Mouse (Mus musculus) liver, embryonic 11.5 days (tissue): Measurements from ENCODE around the gene Sbno2. TPM values are rescaled to one million over a fixed set of nuclear protein-coding genes. Genes with fewer than 3 reads are reported as not detected.
"Not testable (repeated sequence)": the region's sequence is repeated elsewhere in the genome, so short reads cannot be mapped to it uniquely, and the experiment has no call there.

Experiments
- ATAC-seq: fragments of 200-750 bp; cut with Nextera tagmentation; replicated peaks from 2 replicates; pipeline ENCODE4 v1.8.0; 2017; ENCODE audit warnings: moderate number of reproducible peaks, mild to moderate bottlenecking, moderate TSS enrichment, moderate library complexity; ENCODE audit not compliant: low FRiP score
- DNase-seq: peaks from one replicate; pipeline ENCODE4 v3.0.0-alpha.2; 2017; ENCODE audit warnings: low spot score
- H3K27ac ChIP-seq: fragments of 300-500 bp; sonication (generic); 2 replicates; pipeline ENCODE4 v1.5.1; 2014; ENCODE audit warnings: mild to moderate bottlenecking, low read depth, low read length, control low read depth
- H3K27me3 ChIP-seq: fragments of 300-500 bp; sonication (generic); replicated peaks from 2 replicates; pipeline ENCODE4 v1.6.1; 2014; ENCODE audit warnings: low read length, mixed read lengths; ENCODE audit not compliant: control insufficient read depth, insufficient read depth
- H3K36me3 ChIP-seq: fragments of 300-500 bp; sonication (generic); 2 replicates; pipeline ENCODE4 v1.6.1; 2014; ENCODE audit warnings: mild to moderate bottlenecking, low read length, moderate library complexity, mixed read lengths; ENCODE audit not compliant: control insufficient read depth, insufficient read depth
- H3K4me1 ChIP-seq: fragments of 300-500 bp; sonication (generic); replicated peaks from 2 replicates; pipeline ENCODE4 v1.6.1; 2014; ENCODE audit warnings: low read length, mixed read lengths; ENCODE audit not compliant: control insufficient read depth, insufficient read depth
- H3K4me2 ChIP-seq: fragments of 300-500 bp; sonication (generic); 2 replicates; pipeline ENCODE4 v1.6.1; 2014; ENCODE audit warnings: mild to moderate bottlenecking, control low read depth, moderate library complexity
- H3K4me3 ChIP-seq: fragments of 300-500 bp; sonication (generic); 2 replicates; pipeline ENCODE4 v1.5.1; 2014; ENCODE audit warnings: low read depth, low read length, control low read depth
- H3K9ac ChIP-seq: fragments of 300-500 bp; sonication (generic); 2 replicates; pipeline ENCODE4 v1.6.1; 2014; ENCODE audit warnings: low read depth, low read length, control low read depth
- H3K9me3 ChIP-seq: fragments of 300-500 bp; sonication (generic); 2 replicates; pipeline ENCODE4 v1.6.1; 2016; ENCODE audit warnings: low read length, inconsistent platforms, mixed read lengths; ENCODE audit not compliant: control insufficient read depth
- WGBS: fragments of 180-500 bp; shearing (Covaris S2); extraction: QIAGEN DNeasy Blood & Tissue Kit; methylation state at CpG from one replicate; pipeline ENCODE4 v1.1.7; 2014; 5-methylcytosine and 5-hydroxymethylcytosine counted together
- polyA plus RNA-seq: library from polyadenylated mRNA; unstranded; fragments of >200 nt; fragmentation: Nextera tagmentation; extraction: Ambion mirVana; gene quantifications from 2 replicates; pipeline ENCODE4 v1.2.1, GENCODE M21; 2014

Sbno2 gene
- polyA plus RNA-seq, 1 experiment from 2014 or later = 19.2 TPM

- Histone ChIP-seq H3K36me3 (peaks cover 40% of the 10 kb centered on the region), H3K9ac (peak overlapping the region; percentile 99)
Measured at GRCm38 (mm10) chr10:80055891-80056290, 49.5 kb downstream of the Sbno2 start.

GRCm38 (mm10) chr10:80055364-80055763 is 50.0 kb downstream of the Sbno2 start:
- H3K27ac ChIP-seq = no peak overlapping the region; the same call in 1 of the 2 replicates
- H3K36me3 ChIP-seq = peaks cover 36% of the 10 kb centered on the region
- DNase-seq (no peak), ATAC-seq (no peak)
- peak overlapping the region; percentile 96 for H3K4me2 ChIP-seq
- no peaks in the 10 kb centered on the region for H3K27me3 ChIP-seq
- H3K9me3 ChIP-seq = no peaks in the 10 kb centered on the region
- H3K9ac ChIP-seq = peak overlapping the region; percentile 99
- H3K4me1 ChIP-seq = peaks cover 36% of the 10 kb centered on the region
- peak overlapping the region; percentile 98 for H3K4me3 ChIP-seq
- 80% methylated on average over 5 of the region's 5 CpGs for WGBS

More at GRCm38 (mm10) chr10:80055891-80056290, 49.5 kb downstream of the Sbno2 start:
- peaks cover 31% of the 10 kb centered on the region for H3K4me1 ChIP-seq
- peak overlapping the region; percentile 98; the same call in 1 of the 2 replicates for H3K4me3 ChIP-seq
- WGBS = 56% methylated on average over 9 of the region's 10 CpGs
- H3K9me3 ChIP-seq = no peaks in the 10 kb centered on the region
- H3K4me2 ChIP-seq = peak overlapping the region; percentile 96
- DNase-seq (no peak), ATAC-seq (no peak)
- no peak overlapping the region for H3K27ac ChIP-seq
- no peaks in the 10 kb centered on the region for H3K27me3 ChIP-seq

GRCm38 (mm10) chr10:80054911-80055310 is 50.5 kb downstream of the Sbno2 start:
- peaks cover 33% of the 10 kb centered on the region for H3K36me3 ChIP-seq

GRCm38 (mm10) chr10:80053831-80054815 is 51.2 kb downstream of the Sbno2 start:
- DNase-seq = peak; percentile 81
- ATAC-seq = peak; percentile 50
- Histone ChIP-seq H3K4me1 (peaks cover 43% of the 10 kb centered on the region), H3K4me3 (peak overlapping the region; percentile 98), H3K4me2 (peak overlapping the region; percentile 96), H3K9me3 (no peaks in the 10 kb centered on the region), H3K27ac (peak overlapping the region; percentile 99), H3K9ac (peak overlapping the region; percentile 99), H3K27me3 (no peaks in the 10 kb centered on the region), H3K36me3 (peaks cover 29% of the 10 kb centered on the region)
- WGBS = 2% methylated on average over 77 of the region's 77 CpGs

More at GRCm38 (mm10) chr10:80054911-80055310, 50.5 kb downstream of the Sbno2 start:
- Histone ChIP-seq H3K4me3 (peak overlapping the region; percentile 98), H3K4me1 (peaks cover 40% of the 10 kb centered on the region), H3K9ac (peak overlapping the region; percentile 99), H3K4me2 (peak overlapping the region; percentile 96)
- not testable (repeated sequence) for ATAC-seq, H3K9me3 ChIP-seq, H3K27ac ChIP-seq, H3K27me3 ChIP-seq, DNase-seq
- 21% methylated on average over 3 of the region's 3 CpGs for WGBS

GRCm38 (mm10) chr10:80053259-80053780 is 52.1 kb downstream of the Sbno2 start:
- DNase-seq (peak; percentile 98), ATAC-seq (peak; percentile 92)
- peak overlapping the region; percentile 99 for H3K9ac ChIP-seq
- H3K36me3 ChIP-seq = peaks cover 25% of the 10 kb centered on the region
- H3K27ac ChIP-seq = peak overlapping the region; percentile 99
- H3K27me3 ChIP-seq = no peaks in the 10 kb centered on the region
- H3K4me1 ChIP-seq = peaks cover 50% of the 10 kb centered on the region
- H3K4me2 ChIP-seq = peak overlapping the region; percentile 96
- H3K9me3 ChIP-seq = no peaks in the 10 kb centered on the region
- H3K4me3 ChIP-seq = peak overlapping the region; percentile 98
- under 1% methylated on average over 47 of the region's 47 CpGs for WGBS

GRCm38 (mm10) chr10:80052374-80052764 is 53.0 kb downstream of the Sbno2 start:
- H3K4me2 ChIP-seq = peak overlapping the region; percentile 96
- DNase-seq = no peak
- no peak overlapping the region for H3K4me3 ChIP-seq
- peaks cover 16% of the 10 kb centered on the region for H3K36me3 ChIP-seq
- WGBS = 75% methylated on average over 5 of the region's 5 CpGs
- no peaks in the 10 kb centered on the region for H3K9me3 ChIP-seq
- peak overlapping the region; percentile 99 for H3K27ac ChIP-seq
- H3K4me1 ChIP-seq = peaks cover 55% of the 10 kb centered on the region
- H3K9ac ChIP-seq = peak overlapping the region; percentile 31
- no peak for ATAC-seq
- H3K27me3 ChIP-seq = no peaks in the 10 kb centered on the region

GRCm38 (mm10) chr10:80051618-80052373 is 53.6 kb downstream of the Sbno2 start:
- 34% methylated on average over 13 of the region's 14 CpGs for WGBS
- H3K36me3 ChIP-seq = peaks cover 11% of the 10 kb centered on the region
- H3K4me2 ChIP-seq = peak overlapping the region; percentile 96; the same call in 1 of the 2 replicates
- no peak for ATAC-seq
- peak overlapping the region; percentile 99 for H3K27ac ChIP-seq
- H3K4me3 ChIP-seq = 0 out of 2 replicates have a peak overlapping the region, but pooled peaks have one; percentile 5
- no peaks in the 10 kb centered on the region for H3K27me3 ChIP-seq
- peak overlapping the region; percentile 31 for H3K9ac ChIP-seq
- DNase-seq = peak; percentile 63
- H3K9me3 ChIP-seq = no peaks in the 10 kb centered on the region
- peaks cover 55% of the 10 kb centered on the region for H3K4me1 ChIP-seq
